Mouse (Mus musculus) CH12.LX (cell line): ENCODE results near the gene Nid2.

Experiments used
- CTCF ChIP-seq, 2 experiments: IDR thresholded peaks in 1 of 2; conservative IDR thresholded peaks in 1 of 2; 2 replicates each; pipeline ENCODE4 v1.5.1; 2011 to 2012; ENCODE audit warnings: low read depth in 2 of 2, low read length in 2 of 2, improper control_type of control experiment in 1 of 2, inconsistent platforms in 1 of 2, mild to moderate bottlenecking in 1 of 2, moderate library complexity in 1 of 2
- HCFC1 ChIP-seq: IDR thresholded peaks from 2 replicates; pipeline ENCODE4 v1.6.1; 2012; ENCODE audit warnings: low read depth, mild to moderate bottlenecking, inconsistent platforms, low read length, improper control_type of control experiment
- JUND ChIP-seq: conservative IDR thresholded peaks from 2 replicates; pipeline ENCODE4 v1.6.1; 2011; ENCODE audit warnings: low read depth, low read length, improper control_type of control experiment
- KAT2A ChIP-seq: IDR thresholded peaks from 2 replicates; pipeline ENCODE4 v1.6.1; 2012; ENCODE audit warnings: low read length, improper control_type of control experiment, inconsistent platforms; ENCODE audit not compliant: insufficient replicate concordance
- MAFK ChIP-seq: IDR thresholded peaks from 2 replicates; pipeline ENCODE4 v1.6.1; 2011; ENCODE audit warnings: low read length, improper control_type of control experiment; ENCODE audit not compliant: insufficient replicate concordance
- MEF2A ChIP-seq: IDR thresholded peaks from 2 replicates; pipeline ENCODE4 v1.6.1; 2014; ENCODE audit warnings: low read depth, mild to moderate bottlenecking, inconsistent platforms, low read length, improper control_type of control experiment, borderline replicate concordance
- POLR2A ChIP-seq: IDR thresholded peaks from 2 replicates; pipeline ENCODE4 v1.6.1; 2011; ENCODE audit warnings: low read depth, mild to moderate bottlenecking, improper control_type of control experiment, low read length
- SIN3A ChIP-seq: IDR thresholded peaks from 2 replicates; pipeline ENCODE4 v1.6.1; 2012; ENCODE audit warnings: low read length, improper control_type of control experiment, inconsistent platforms
- TCF12 ChIP-seq: IDR thresholded peaks from 2 replicates; pipeline ENCODE4 v1.6.1; 2014; ENCODE audit warnings: low read depth, mild to moderate bottlenecking, inconsistent platforms, low read length, improper control_type of control experiment
- USF2 ChIP-seq: conservative IDR thresholded peaks from 2 replicates; pipeline ENCODE4 v1.6.1; 2011; ENCODE audit warnings: low read depth, low read length, improper control_type of control experiment

DNA sequence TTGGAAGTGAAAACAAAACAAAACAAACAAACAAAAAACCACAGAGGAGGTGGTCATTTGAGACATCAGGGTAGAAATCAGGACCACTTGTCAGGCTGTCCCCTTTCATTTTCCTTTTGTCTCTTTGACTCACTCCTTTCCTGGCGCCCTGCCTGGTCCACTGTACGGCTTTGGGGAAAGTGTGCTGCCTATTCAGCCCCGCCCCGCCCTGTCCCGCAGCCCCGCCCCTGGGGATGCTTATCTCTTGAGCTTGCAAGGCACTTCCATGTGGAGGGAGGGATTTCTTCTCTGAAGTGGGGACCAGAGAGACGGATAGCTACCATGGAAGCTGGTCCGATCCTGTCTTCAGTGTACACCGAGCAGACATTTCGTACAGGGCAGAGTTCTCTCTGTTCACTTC, 52.6 kb downstream of the Nid2 start:
- TF ChIP-seq POLR2A (no peak), KAT2A (no peak), SIN3A (no peak), USF2 (no peak), JUND (no peak), MEF2A (no peak), MAFK (no peak), CTCF (conservative IDR thresholded peaks at IDR 0.05 in 1 of 2, IDR thresholded peaks at IDR 0.05 in 1 of 2; ENCODE audit: low read depth in 2 of 2, low read length in 2 of 2) (no peak), TCF12 (no peak), HCFC1 (no peak)
